Mouse (Mus musculus) small intestine, adult 2 months (tissue): ENCODE results near the gene Atp6v0a1. TPM values are rescaled to one million over a fixed set of nuclear protein-coding genes. Genes with fewer than 3 reads are reported as not detected.
"Not testable (repeated sequence)": the region's sequence is repeated elsewhere in the genome, so short reads cannot be mapped to it uniquely, and the experiment has no call there.

ENCODE experiments used
- H3K27ac ChIP-seq: fragments of 200-500 bp; 2 replicates; pipeline ENCODE4 v1.5.1; 2012; ENCODE audit warnings: low read depth, low read length, control low read depth, inconsistent platforms; ENCODE audit not compliant: insufficient read depth
- H3K27me3 ChIP-seq: fragments of 200-500 bp; 2 replicates; pipeline ENCODE4 v1.6.1; 2012; ENCODE audit warnings: mild to moderate bottlenecking, moderate library complexity, low read length, inconsistent platforms; ENCODE audit not compliant: control insufficient read depth, insufficient read depth
- H3K36me3 ChIP-seq: fragments of 200-500 bp; 2 replicates; pipeline ENCODE4 v1.6.1; 2012; ENCODE audit warnings: mild to moderate bottlenecking, low read length, control low read depth, inconsistent platforms; ENCODE audit not compliant: control insufficient read depth, insufficient read depth
- H3K4me1 ChIP-seq: fragments of 200-500 bp; 2 replicates; pipeline ENCODE4 v1.6.1; 2012; ENCODE audit warnings: low read length, inconsistent platforms, mixed read lengths; ENCODE audit not compliant: control insufficient read depth, insufficient read depth, insufficient read length
- H3K4me3 ChIP-seq: fragments of 200-500 bp; 2 replicates; pipeline ENCODE4 v1.5.1; 2012; ENCODE audit warnings: low read depth, mild to moderate bottlenecking, control low read depth, inconsistent platforms, low read length, moderate library complexity
- CTCF ChIP-seq: fragments of 200-500 bp; IDR thresholded peaks from 2 replicates; pipeline ENCODE4 v1.5.1; 2012; ENCODE audit warnings: low read depth, mild to moderate bottlenecking, control low read depth, inconsistent platforms, low read length, moderate library complexity, mixed read lengths; ENCODE audit not compliant: insufficient replicate concordance, insufficient read length; ENCODE audit errors: extremely low read depth
- POLR2A ChIP-seq: fragments of 200-500 bp; IDR thresholded peaks from 2 replicates; pipeline ENCODE4 v1.6.1; 2012; ENCODE audit warnings: low read depth, mild to moderate bottlenecking, control low read depth, inconsistent platforms, low read length, moderate library complexity
- WGBS: fragments of 180-500 bp; shearing (Covaris S2); methylation state at CpG from one replicate; pipeline ENCODE4 v1.1.7; 2018; 5-methylcytosine and 5-hydroxymethylcytosine counted together
- polyA plus RNA-seq: library from polyadenylated mRNA; depleted of rRNA; stranded (reverse); fragments of >200 nt; gene quantifications from 2 replicates; pipeline ENCODE4 v1.2.3, GENCODE M21; 2012

Gene Atp6v0a1
- polyA plus RNA-seq, 1 experiment: 69.5 TPM

- Histone ChIP-seq H3K4me1 (peaks cover 2% of the 10 kb centered on the region; the same call in 1 of the 2 replicates), H3K36me3 (no peaks in the 10 kb centered on the region), H3K27ac (no peak overlapping the region), H3K27me3 (no peaks in the 10 kb centered on the region), H3K4me3 (no peak overlapping the region)
- 56% methylated on average over 2 of the region's 2 CpGs for WGBS
- TF ChIP-seq POLR2A: no peak
- TF ChIP-seq CTCF: no peak
Observed at GRCm38 (mm10) chr11:100989666-100990065, 19.6 kb upstream of the Atp6v0a1 start.

GRCm38 (mm10) chr11:100991027-100991534 is 18.2 kb upstream of the Atp6v0a1 start:
- Histone ChIP-seq H3K36me3 (no peaks in the 10 kb centered on the region), H3K27ac (no peak overlapping the region), H3K4me3 (no peak overlapping the region), H3K27me3 (no peaks in the 10 kb centered on the region), H3K4me1 (peaks cover 2% of the 10 kb centered on the region; the same call in 1 of the 2 replicates)
- WGBS: 47% methylated on average over 6 of the region's 6 CpGs
- TF ChIP-seq POLR2A (no peak), CTCF (no peak)

- peaks cover 2% of the 10 kb centered on the region; the same call in 1 of the 2 replicates for H3K4me1 ChIP-seq
- H3K36me3 ChIP-seq: no peaks in the 10 kb centered on the region
- no peak overlapping the region for H3K4me3 ChIP-seq
- no peaks in the 10 kb centered on the region for H3K27me3 ChIP-seq
- WGBS: 34% methylated on average over 2 of the region's 2 CpGs
- no peak for TF ChIP-seq POLR2A
- no peak overlapping the region for H3K27ac ChIP-seq
Observed at GRCm38 (mm10) chr11:100993437-100993836, 15.8 kb upstream of the Atp6v0a1 start.

- Histone ChIP-seq H3K4me1 (peaks cover 2% of the 10 kb centered on the region; the same call in 1 of the 2 replicates), H3K36me3 (no peaks in the 10 kb centered on the region), H3K27me3 (no peaks in the 10 kb centered on the region), H3K27ac (no peak overlapping the region), H3K4me3 (no peak overlapping the region)
- TF ChIP-seq CTCF (no peak), POLR2A (no peak)
- WGBS: 40% methylated on average over 9 of the region's 9 CpGs
Observed at GRCm38 (mm10) chr11:100994233-100994632, 15.0 kb upstream of the Atp6v0a1 start.

GRCm38 (mm10) chr11:100994655-100995054 is 14.6 kb upstream of the Atp6v0a1 start:
- no peaks in the 10 kb centered on the region for H3K27me3 ChIP-seq
- no peak overlapping the region for H3K27ac ChIP-seq
- peaks cover 2% of the 10 kb centered on the region; the same call in 1 of the 2 replicates for H3K4me1 ChIP-seq
- 65% methylated on average over 5 of the region's 5 CpGs for WGBS
- H3K4me3 ChIP-seq: no peak overlapping the region
- TF ChIP-seq CTCF (no peak), POLR2A (no peak)
- no peaks in the 10 kb centered on the region for H3K36me3 ChIP-seq

- peaks cover 2% of the 10 kb centered on the region; the same call in 1 of the 2 replicates for H3K4me1 ChIP-seq
- WGBS: 88% methylated on average over 4 of the region's 4 CpGs
- H3K27ac ChIP-seq: no peak overlapping the region
- H3K36me3 ChIP-seq: no peaks in the 10 kb centered on the region
- no peaks in the 10 kb centered on the region for H3K27me3 ChIP-seq
- TF ChIP-seq CTCF: no peak
- no peak for TF ChIP-seq POLR2A
- H3K4me3 ChIP-seq: no peak overlapping the region
Observed at GRCm38 (mm10) chr11:100996501-100996900, 12.8 kb upstream of the Atp6v0a1 start.

- H3K27ac ChIP-seq: no peak overlapping the region
- H3K4me1 ChIP-seq: peaks cover 2% of the 10 kb centered on the region; the same call in 1 of the 2 replicates
- no peaks in the 10 kb centered on the region for H3K27me3 ChIP-seq
- no peak overlapping the region for H3K4me3 ChIP-seq
- TF ChIP-seq CTCF (no peak), POLR2A (no peak)
- WGBS: 88% methylated on average over 2 of the region's 2 CpGs
- no peaks in the 10 kb centered on the region for H3K36me3 ChIP-seq
Observed at GRCm38 (mm10) chr11:100998836-100999235, 10.4 kb upstream of the Atp6v0a1 start.

GRCm38 (mm10) chr11:100999254-100999653 is 10.0 kb upstream of the Atp6v0a1 start:
- Histone ChIP-seq H3K27ac (no peak overlapping the region), H3K4me3 (no peak overlapping the region), H3K27me3 (no peaks in the 10 kb centered on the region), H3K4me1 (peaks cover 2% of the 10 kb centered on the region; the same call in 1 of the 2 replicates), H3K36me3 (no peaks in the 10 kb centered on the region)
- TF ChIP-seq CTCF (no peak), POLR2A (no peak)
- 63% methylated on average over 3 of the region's 3 CpGs for WGBS

GRCm38 (mm10) chr11:101001875-101002552 is 7.2 kb upstream of the Atp6v0a1 start:
- H3K4me1 ChIP-seq, H3K4me3 ChIP-seq, H3K36me3 ChIP-seq, H3K27me3 ChIP-seq, H3K27ac ChIP-seq: not testable (repeated sequence)
- 54% methylated on average over 6 of the region's 6 CpGs for WGBS
